Mouse (Mus musculus) heart, postnatal 0 days (tissue): Measurements from ENCODE around the gene Gm7879. TPM values are rescaled to one million over a fixed set of nuclear protein-coding genes. Genes with fewer than 3 reads are reported as not detected.
"Not testable (repeated sequence)": the region's sequence is repeated elsewhere in the genome, so short reads cannot be mapped to it uniquely, and the experiment has no call there.

Source experiments
- ATAC-seq: fragments of 200-750 bp; cut with Nextera tagmentation; 2 replicates; pipeline ENCODE4 v1.8.0; 2017; ENCODE audit warnings: low read depth, moderate number of reproducible peaks, moderate library complexity; ENCODE audit not compliant: insufficient read depth
- DNase-seq: peaks from one replicate; pipeline ENCODE4 v3.0.0-alpha.2; 2016; ENCODE audit warnings: low spot score
- H3K27ac ChIP-seq: fragments of 300-500 bp; sonication (generic); 2 replicates; pipeline ENCODE4 v1.5.1; 2014; ENCODE audit warnings: low read depth, mild to moderate bottlenecking
- H3K27me3 ChIP-seq: fragments of 300-500 bp; sonication (generic); 2 replicates; pipeline ENCODE4 v1.6.1; 2014; ENCODE audit warnings: low read length, mixed read lengths; ENCODE audit not compliant: control insufficient read depth, insufficient read depth
- H3K36me3 ChIP-seq: fragments of 300-500 bp; sonication (generic); replicated peaks from 2 replicates; pipeline ENCODE4 v1.6.1; 2014; ENCODE audit warnings: low read length, mixed read lengths; ENCODE audit not compliant: control insufficient read depth, insufficient read depth
- H3K4me1 ChIP-seq: fragments of 300-500 bp; sonication (generic); 2 replicates; pipeline ENCODE4 v1.6.1; 2014; ENCODE audit warnings: antibody characterized with exemption; ENCODE audit not compliant: control insufficient read depth, insufficient read depth
- H3K4me2 ChIP-seq: fragments of 300-500 bp; sonication (generic); 2 replicates; pipeline ENCODE4 v1.6.1; 2014; ENCODE audit warnings: low read depth, mild to moderate bottlenecking, low read length, moderate library complexity
- H3K4me3 ChIP-seq: fragments of 300-500 bp; sonication (generic); 2 replicates; pipeline ENCODE4 v1.5.1; 2014; ENCODE audit warnings: low read depth, low read length
- H3K9ac ChIP-seq: fragments of 300-500 bp; sonication (generic); replicated peaks from 2 replicates; pipeline ENCODE4 v1.6.1; 2014; ENCODE audit warnings: low read depth, low read length, mixed read lengths
- H3K9me3 ChIP-seq: fragments of 300-500 bp; sonication (generic); replicated peaks from 2 replicates; pipeline ENCODE4 v1.6.1; 2016; ENCODE audit warnings: low read length; ENCODE audit not compliant: control insufficient read depth
- CTCF ChIP-seq: IDR thresholded peaks from 2 replicates; pipeline ENCODE4 v1.5.1; 2016; ENCODE audit warnings: antibody characterized with exemption, control low read depth, low read depth
- EP300 ChIP-seq: IDR thresholded peaks from 2 replicates; pipeline ENCODE4 v1.6.1; 2016; ENCODE audit warnings: antibody characterized with exemption, low read depth
- WGBS: fragments of 180-500 bp; shearing (Covaris S2); extraction: QIAGEN DNeasy Blood & Tissue Kit; methylation state at CpG from one replicate; pipeline ENCODE4 v1.1.7; 2014; 5-methylcytosine and 5-hydroxymethylcytosine counted together
- polyA plus RNA-seq: library from polyadenylated mRNA; unstranded; fragments of >200 nt; fragmentation: Nextera tagmentation; extraction: Ambion mirVana; gene quantifications from 2 replicates; pipeline ENCODE4 v1.2.1, GENCODE M21; 2015
- total RNA-seq: library from RNA; depleted of rRNA; stranded (reverse); fragments of >200 nt; gene quantifications from 2 replicates; pipeline ENCODE4 v1.2.3, GENCODE M21; 2014; ENCODE audit warnings: low replicate concordance; rRNA removed

Gm7879 gene
- total RNA-seq (not detected in 2 replicates), polyA plus RNA-seq (not detected in 2 replicates)

DNA sequence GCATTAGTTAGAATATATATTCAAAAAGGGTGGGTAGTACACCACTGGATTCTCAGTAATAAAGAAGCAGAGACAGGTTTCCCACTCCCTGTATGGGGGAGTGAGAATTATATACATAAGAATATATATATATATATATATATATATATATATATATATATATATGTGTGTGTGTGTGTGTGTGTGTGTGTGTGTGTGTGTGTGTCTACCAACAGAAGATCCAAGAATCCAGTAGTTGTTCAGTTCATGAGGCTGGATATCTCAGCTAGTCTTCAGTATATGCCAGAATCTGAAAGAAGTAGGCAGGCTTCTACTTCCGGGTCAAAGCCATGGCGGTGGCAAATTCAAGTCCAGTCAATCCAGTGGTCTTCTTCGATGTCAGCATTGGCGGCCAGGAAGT is at the start of gene Gm7879:
Gm7879 (plus strand) TSS at position 301 of the 400 bp plus-strand sequence.
- not testable (repeated sequence) for H3K36me3 ChIP-seq, H3K4me1 ChIP-seq, H3K9ac ChIP-seq, H3K9me3 ChIP-seq, DNase-seq, H3K27me3 ChIP-seq, ATAC-seq, H3K4me2 ChIP-seq, H3K4me3 ChIP-seq, H3K27ac ChIP-seq
- WGBS, result 91% methylated on average over 4 of the region's 4 CpGs

DNA sequence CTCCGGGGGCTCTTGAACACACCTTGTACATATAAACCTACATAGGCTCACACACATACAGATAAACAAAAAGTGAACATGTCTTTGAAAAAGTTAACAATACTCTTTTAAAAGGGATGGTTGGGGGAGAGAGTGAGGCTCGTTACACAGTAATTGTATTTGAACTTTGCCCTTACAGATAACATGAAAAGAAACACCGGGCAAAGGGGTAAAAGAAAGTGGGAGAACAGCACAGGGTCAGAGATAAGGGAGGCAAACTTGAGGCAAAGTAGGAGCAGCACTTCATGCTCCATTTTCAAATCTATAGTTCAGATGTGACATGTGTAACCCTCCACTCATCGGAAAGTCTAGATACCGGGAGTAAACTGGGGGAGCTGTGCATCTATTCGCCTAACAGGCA is 49.3 kb upstream of the Gm7879 start:
- no peak overlapping the region for H3K27ac ChIP-seq
- H3K9ac ChIP-seq, result no peak overlapping the region
- H3K9me3 ChIP-seq, result no peaks in the 10 kb centered on the region
- no peaks in the 10 kb centered on the region for H3K36me3 ChIP-seq
- TF ChIP-seq CTCF (no peak), EP300 (no peak)
- WGBS, result 50% methylated on average over 6 of the region's 6 CpGs
- no peak for ATAC-seq
- no peak overlapping the region for H3K4me2 ChIP-seq
- no peak overlapping the region for H3K4me3 ChIP-seq
- no peaks in the 10 kb centered on the region for H3K4me1 ChIP-seq
- no peak for DNase-seq
- H3K27me3 ChIP-seq, result no peaks in the 10 kb centered on the region

DNA sequence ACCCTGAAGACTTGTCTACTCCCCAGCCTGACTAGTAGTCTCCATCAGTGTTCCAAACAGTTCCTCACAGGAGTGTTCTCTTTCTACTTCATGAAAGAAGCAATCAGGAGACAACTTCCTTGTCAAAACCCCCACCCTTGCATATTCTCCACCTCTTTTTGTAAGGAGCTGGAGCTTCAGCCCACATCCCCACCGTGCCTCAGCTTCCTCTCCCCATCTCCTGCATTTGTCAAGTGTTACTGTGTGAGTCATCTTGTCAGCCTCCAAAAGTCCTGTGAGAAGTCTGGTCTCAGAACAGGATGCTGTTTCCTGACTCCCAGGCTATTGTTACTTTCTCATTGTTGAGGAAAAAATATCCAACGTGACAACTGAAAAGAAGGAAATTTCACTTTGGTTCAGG is 47.6 kb upstream of the Gm7879 start:
- DNase-seq (no peak), ATAC-seq (peak; percentile 45; the same call in 1 of the 2 replicates)
- no peak overlapping the region for H3K4me2 ChIP-seq
- H3K4me1 ChIP-seq, result peaks cover 6% of the 10 kb centered on the region; the same call in 1 of the 2 replicates
- H3K9ac ChIP-seq, result no peak overlapping the region
- no peak overlapping the region for H3K4me3 ChIP-seq
- 37% methylated on average over 2 of the region's 2 CpGs for WGBS
- H3K36me3 ChIP-seq, result no peaks in the 10 kb centered on the region
- H3K27ac ChIP-seq, result no peak overlapping the region
- no peak for TF ChIP-seq CTCF
- no peak for TF ChIP-seq EP300
- no peaks in the 10 kb centered on the region for H3K27me3 ChIP-seq
- no peaks in the 10 kb centered on the region for H3K9me3 ChIP-seq

DNA sequence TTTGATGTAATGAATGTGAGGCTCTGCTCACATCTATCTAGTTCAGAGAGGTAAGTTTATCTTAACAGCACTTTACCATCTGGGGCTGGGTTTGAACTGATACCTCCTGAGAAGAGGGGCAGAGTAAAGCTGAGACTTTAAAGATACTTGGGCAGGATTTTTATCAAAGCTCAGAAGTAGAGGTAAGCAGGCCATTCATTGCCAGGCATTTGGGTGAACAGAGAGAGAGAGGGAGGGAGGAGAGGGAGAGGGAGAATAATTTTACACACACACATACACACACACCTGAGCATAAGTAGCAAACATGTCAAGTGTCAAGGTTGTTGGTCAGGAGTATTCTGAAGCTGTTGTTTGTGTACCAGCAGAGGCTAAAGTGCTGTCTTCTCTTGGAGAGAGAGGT is 44.7 kb upstream of the Gm7879 start, which contains the start of gene Cd38:
Cd38 (plus strand) TSS at position 301 of the 400 bp plus-strand sequence.
- H3K4me3 ChIP-seq, result peak within 1 kb of the TSS; percentile 48
- no peaks in the 10 kb centered on the region for H3K36me3 ChIP-seq
- no peaks in the 10 kb centered on the region for H3K9me3 ChIP-seq
- ATAC-seq, result no peak
- H3K9ac ChIP-seq, result peak within 1 kb of the TSS; percentile 57
- TF ChIP-seq EP300 (no peak), CTCF (no peak)
- H3K4me2 ChIP-seq, result peak within 1 kb of the TSS; percentile 67
- no peak for DNase-seq
- peaks cover 6% of the 10 kb centered on the region; the same call in 1 of the 2 replicates for H3K4me1 ChIP-seq
- H3K27ac ChIP-seq, result peak within 1 kb of the TSS; percentile 73
- H3K27me3 ChIP-seq, result no peaks in the 10 kb centered on the region

DNA sequence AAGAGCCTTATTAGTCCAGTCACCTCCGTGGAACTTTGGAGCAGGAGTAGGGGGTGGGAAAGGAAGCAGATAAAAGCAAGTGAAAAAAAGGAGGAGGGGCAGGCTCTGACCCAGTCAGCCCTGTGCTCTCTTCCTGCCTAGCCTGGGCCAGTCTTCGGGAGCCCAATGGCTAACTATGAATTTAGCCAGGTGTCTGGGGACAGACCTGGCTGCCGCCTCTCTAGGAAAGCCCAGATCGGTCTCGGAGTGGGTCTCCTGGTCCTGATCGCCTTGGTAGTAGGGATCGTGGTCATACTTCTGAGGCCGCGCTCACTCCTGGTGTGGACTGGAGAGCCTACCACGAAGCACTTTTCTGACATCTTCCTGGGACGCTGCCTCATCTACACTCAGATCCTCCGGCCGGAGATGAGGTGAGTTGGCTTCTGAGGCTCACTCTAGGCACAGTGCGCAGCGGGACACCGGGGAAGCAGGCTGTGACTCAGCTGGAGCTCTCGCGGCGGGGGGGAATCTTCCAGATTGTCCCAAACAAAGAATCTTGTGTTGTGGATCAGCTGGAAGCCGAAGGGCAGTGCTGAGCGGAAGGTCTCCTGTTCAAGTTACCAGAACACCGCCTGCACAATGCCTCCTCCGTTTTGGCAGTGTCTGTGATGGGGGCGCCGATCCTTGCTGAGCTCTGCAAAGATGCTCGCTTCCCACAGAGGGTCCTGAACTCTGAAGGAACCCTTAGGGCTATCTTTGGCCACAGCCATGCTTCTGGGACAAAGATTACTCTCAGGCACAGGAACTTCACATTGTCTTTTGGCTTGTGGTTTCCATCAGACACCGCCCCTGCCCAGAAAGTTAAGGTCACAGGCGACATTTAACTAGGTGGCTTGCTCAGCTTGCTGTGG is 44.0 kb upstream of the Gm7879 start:
- H3K27me3 ChIP-seq, result no peaks in the 10 kb centered on the region
- no peaks in the 10 kb centered on the region for H3K9me3 ChIP-seq
- peak overlapping the region; percentile 67 for H3K4me2 ChIP-seq
- no peaks in the 10 kb centered on the region for H3K36me3 ChIP-seq
- TF ChIP-seq CTCF (no peak), EP300 (peak; percentile 42; the same call in 1 of the 2 replicates)
- peaks cover 6% of the 10 kb centered on the region; the same call in 1 of the 2 replicates for H3K4me1 ChIP-seq
- peak overlapping the region; percentile 57 for H3K9ac ChIP-seq
- DNase-seq, result peak; percentile 43
- WGBS, result 2% methylated on average over 28 of the region's 28 CpGs
- ATAC-seq, result peak; percentile 67
- H3K4me3 ChIP-seq, result peak overlapping the region; percentile 48
- peak overlapping the region; percentile 73 for H3K27ac ChIP-seq
